Mouse (Mus musculus): ENCODE measurements around the gene Vmn1r196.
"Not testable (repeated sequence)": the region's sequence is repeated elsewhere in the genome, so short reads cannot be mapped to it uniquely, and the experiment has no call there.

The Vmn1r196 gene

DNA sequence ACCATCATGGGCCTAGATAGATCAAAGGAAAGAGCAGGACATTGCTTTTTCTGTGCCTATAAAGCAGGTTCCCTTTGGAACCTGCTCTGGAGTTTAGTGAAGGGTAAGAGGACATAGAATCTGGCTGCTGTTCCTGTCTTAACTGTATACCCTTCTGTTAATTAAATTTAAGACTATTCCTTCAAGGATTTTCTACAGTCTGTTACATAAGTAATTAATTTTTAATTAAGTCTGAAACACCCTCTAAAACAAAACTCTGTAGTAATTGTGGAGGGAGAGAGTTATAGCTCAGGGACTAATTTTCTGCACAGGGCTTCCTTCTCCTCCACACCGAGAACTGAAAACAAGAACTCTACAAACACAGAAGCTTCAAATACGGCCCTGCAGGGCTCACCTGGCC, at the start of gene Vmn1r196:
Gene Vmn1r196, plus strand, starts transcription at position 301 of the 400 bp plus-strand sequence.
- DNase-seq, result no peak

DNA sequence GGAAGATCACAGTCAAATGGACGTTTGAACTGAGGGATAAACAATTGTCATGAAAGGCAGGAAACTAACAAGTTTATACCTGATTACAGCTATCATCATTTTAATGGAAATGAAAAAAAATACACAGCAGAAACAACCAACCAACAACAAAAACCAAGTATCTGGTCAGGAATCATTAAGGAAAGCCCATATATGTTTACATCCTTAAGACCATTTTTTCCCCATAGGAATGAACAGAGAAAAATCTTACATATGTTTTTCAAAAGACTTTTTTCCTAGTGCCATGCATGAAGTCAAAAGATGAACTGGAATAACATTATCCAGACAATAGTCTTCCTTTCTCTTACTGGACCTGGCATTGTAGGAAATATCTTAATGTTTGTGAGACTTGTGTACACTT, 45.8 kb upstream of the Vmn1r196 start, which contains the start of gene Vmn1r194:
Gene Vmn1r194, plus strand, starts transcription at position 301 of the 400 bp plus-strand sequence.
- DNase-seq, result no peak

DNA sequence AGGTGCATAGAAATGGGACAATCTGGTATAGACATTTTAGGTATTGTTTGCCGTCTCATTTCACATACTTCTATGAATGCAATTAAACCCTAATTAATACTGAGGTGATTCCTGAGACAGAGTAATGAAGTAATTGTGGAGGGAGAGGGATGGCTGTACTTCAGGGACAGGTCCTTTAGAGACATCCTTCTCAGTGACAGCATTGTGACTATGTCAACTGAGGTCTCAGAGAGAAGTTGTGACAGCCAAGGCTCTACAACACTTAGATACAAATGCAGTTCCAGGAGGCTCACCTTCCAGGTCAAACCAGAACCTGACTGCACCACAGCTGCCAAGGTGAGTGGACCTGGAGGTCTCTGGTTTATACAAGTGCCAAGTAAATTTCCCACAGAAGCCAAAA, 19.5 kb upstream of the Vmn1r196 start, which contains the start of gene Vmn1r195:
Gene Vmn1r195, plus strand, starts transcription at position 301 of the 400 bp plus-strand sequence.
- not testable (repeated sequence) for DNase-seq

DNA sequence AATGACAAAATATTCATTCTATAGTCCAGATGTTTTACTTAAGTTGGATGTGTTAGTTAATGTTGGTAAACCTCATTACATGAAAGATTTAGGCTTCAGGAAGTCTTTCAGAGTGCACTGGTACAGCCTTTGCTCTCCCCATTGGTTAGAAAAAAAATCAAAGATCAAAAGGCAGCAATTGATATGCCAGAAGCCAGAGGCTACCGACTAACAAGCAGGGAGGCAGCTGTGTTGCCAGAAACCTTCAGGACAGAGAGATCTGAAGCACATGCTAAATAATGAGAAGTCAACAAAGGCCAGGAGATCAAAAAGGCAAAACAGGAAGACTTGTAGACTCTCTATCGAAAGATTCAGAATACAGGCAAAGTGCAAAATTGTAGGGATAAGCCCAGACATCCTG, 18.0 kb upstream of the Vmn1r196 start:
- no peak for DNase-seq

DNA sequence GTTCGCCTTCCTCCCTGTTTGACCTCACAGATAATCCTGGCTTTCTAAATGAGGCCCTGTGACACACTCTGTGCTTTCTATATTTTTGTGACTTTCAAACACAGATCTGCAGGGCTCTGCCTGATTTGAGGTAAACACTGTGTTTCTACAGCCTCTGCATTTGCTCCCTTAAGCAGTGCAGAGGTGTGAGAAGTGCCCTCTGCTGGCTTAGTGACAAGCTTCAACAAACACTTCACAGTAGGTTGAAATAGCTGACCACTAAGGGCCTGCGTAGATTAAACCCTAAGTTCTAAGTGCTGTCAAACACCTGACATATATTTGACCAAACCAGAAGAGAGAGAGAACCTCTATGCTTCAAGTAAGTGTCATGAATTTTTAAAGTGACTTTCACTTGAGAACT, 5.1 kb upstream of the Vmn1r196 start:
- no peak for DNase-seq

DNA sequence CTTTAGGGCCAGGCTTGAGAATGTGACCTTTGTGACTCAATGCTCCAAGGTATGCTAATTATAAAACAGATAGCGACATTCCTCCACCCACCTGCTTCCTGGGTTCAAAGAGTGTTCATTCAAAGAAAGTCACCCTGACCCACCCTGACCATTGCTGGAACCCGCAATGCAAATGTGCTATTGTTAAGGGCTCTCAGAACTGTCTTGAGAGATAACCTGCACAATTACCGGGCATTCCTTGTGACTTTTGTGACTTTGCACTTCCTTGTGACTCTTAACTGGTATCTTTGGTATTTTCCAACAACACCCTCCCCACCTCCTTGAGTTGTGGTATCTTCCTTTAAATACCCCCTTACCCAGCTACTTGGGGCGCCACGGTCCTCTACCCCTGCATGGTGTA, 18.4 kb downstream of the Vmn1r196 start:
- DNase-seq, result not testable (repeated sequence)

DNA sequence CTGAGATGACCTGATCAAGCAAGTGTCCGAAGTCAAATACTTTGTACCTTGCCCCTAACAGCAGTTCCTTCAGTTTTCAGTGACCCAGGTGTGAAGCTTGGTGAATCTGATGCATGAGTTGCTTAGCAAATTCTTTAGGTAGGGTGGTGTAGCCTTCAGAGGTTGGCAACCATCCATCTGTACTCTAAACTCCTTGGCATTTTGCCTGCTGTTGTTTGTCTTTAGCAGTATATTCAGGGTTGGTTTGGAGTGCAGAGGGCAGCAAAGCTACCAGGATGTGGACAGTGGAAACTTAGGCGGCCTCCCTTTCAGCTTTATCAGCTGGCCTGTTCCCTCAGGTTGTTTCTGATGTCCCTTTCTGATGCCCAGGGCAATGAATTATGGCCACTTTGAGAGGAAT, 25.6 kb downstream of the Vmn1r196 start:
- no peak for DNase-seq

DNA sequence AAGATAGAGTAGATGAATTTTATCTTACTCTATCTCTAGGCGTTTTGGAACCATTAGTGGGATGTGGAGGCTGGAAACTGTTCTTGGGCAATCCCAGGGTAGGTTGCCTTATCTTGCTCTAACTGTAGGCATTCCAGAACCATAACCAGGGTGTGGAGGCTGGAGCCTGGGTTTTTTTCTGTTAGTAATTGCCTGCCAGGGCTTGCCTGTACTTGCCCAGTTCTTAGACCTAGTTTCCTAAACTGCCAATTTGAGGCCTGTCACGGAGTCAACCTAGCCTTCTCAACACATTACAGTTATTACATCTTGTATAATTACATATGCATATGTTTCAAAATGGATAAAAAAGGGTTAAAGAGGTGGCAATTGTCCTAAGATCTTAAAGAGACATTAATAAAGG, 27.6 kb downstream of the Vmn1r196 start:
- DNase-seq, result no peak

DNA sequence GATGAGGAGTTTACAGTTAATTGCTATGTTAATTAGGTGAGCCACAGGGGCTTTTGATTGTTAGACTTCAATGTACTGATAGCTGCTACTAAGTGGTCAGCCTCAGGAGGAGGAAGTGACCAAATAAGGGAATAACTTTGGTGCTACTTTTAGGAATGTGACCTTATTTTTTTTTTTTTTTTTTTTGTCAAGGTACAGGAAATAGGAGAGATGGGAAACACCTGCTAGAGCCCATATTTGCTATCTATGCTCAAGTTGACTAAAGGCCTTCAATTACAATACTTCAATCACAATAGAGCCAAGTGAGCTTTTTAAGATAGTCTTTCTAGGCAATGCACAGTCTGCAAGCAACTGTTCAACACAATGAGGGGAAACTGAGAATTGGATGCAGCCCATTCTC, 30.4 kb downstream of the Vmn1r196 start:
- DNase-seq, result no peak

DNA sequence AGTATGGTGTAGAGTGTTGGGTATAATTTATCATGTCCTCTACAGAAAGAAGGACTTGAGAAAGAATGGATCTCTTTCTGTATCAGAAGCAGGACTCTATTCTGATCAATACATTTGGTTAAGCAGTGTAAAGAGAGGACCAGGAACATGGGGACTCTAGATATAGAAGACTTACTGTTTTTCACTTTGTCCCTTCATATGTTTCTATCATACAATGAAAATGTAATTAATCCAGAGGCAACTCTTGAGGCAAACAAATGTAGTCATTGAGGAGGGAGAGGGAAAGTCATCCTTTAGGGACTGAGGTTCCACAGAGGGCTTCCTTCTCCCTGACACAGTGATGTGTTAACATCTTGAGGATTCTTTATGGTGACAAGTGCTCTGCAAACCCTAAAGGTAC, 34.6 kb downstream of the Vmn1r196 start, which contains the start of gene Vmn1r197:
Gene Vmn1r197, plus strand, starts transcription at position 301 of the 400 bp plus-strand sequence.
- no peak for DNase-seq

DNA sequence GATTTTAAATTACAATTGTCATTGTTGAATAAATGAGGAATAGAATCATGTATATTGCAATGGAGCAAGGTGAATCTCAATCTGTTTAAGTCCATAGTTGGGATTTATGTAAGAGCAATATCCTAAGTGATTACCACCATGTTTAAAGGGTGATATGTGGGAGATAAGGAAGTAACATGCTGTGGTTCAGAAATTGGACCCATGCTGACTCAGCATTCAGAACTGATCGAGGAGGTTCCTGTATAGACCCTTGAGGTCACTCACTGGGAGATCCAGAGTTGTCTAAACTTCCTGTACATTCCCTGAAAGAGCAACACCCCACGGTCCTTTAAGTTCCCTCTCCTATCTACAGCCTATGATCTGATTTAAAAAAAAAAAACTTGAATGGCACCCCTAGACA, 43.5 kb downstream of the Vmn1r196 start:
- no peak for DNase-seq

DNA sequence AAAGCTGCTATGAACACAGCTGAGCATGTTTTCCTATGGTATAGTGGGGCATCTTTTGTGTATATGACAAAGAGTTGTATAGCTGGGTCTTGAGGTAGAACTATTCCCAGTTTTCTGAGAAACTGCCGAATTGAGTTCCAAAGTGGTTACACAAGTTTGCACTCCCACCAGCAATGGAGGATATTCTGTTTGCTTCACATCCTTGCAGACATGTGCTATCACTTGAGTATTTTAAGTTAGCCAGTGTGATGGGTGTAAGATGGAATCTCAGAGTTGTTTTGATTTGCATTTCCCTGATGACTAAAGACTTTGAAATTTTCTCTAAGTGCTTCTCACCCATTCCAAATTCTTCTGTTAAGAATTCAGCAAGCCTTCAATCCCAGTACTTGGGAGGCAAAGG, 45.8 kb downstream of the Vmn1r196 start:
- no peak for DNase-seq
